Mouse (Mus musculus): Measurements from ENCODE around the gene Cops3.
A peak's percentile ranks its signal among the peaks of the same experiment; 100 is the strongest.
"Not testable (repeated sequence)": the region's sequence is repeated elsewhere in the genome, so short reads cannot be mapped to it uniquely, and the experiment has no call there.

The Cops3 gene

DNA sequence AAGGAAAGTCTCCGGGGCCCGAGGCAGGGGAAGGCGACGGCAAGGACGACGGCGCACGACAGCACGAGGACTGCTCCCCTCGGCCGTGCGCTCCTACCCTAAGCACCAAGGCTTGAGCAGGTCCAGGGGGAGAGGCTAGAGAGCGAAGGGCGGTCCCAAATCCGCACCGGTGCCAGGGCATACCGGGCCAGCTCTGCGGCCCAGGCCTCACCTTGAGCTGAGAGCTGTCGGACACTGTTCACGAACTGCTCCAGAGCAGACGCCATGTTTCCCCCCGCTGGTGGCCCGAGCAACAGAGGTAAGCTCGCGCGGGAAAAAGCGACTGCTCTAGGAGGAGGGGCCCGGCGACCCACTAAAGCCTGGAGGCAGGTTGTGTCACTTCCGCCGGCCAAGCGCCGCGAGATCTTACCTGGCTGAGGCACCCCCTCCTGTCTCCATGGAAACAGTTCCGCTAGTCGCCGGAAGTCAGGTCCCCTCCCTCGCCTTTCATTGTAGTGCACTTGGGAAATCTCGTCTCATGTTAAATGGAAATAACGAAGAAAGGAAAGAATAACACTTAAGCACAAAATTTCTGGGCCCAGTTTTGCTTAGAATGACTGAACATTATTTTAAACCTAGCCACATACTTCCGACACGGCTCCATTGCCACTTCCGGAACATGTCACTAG lies at the start of gene Cops3:
Gene Cops3 (minus strand): TSS at position 380 of the 668 bp plus-strand sequence.
- peak; percentile 94 to 98 for DNase-seq

DNA sequence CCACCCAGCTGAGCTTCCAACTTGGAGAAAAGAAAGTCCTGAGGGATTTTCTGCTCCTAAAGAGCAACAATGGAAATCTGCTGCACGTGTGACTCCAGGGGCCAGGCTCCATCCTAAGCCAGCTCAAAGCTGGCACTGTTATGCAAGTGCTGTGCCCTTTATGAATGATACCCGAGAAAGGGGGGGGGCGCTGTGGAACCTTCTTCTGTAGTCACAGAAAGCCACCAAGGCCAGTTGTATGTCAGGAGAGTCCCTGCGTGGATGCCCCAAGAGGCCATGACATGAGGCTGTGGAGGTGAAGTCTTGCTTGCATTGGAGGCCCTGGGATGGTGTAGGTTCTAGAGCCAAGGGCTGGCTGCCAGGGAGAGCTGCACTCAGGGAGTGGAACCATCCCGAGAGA lies 48.5 kb upstream of the Cops3 start:
- DNase-seq: no peak

DNA sequence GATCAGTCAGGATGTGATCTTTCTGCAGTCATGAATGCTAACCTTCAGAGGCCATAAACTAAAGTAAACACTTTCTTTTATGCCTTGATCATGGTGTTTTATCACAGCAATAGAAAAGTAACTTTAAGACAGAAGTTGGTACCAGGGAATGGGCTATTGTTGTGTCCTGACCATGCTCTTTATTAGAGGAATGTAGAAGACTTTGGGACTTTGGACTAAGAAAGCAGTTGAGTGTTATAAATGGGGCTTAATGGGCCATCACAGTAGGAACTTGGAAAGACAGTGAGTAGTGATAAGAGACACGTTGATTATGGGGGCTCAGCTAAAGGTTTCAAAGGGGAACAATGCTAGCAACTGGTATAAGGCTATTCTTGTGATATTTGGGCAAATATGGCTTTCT lies 47.3 kb upstream of the Cops3 start:
- DNase-seq: no peak

DNA sequence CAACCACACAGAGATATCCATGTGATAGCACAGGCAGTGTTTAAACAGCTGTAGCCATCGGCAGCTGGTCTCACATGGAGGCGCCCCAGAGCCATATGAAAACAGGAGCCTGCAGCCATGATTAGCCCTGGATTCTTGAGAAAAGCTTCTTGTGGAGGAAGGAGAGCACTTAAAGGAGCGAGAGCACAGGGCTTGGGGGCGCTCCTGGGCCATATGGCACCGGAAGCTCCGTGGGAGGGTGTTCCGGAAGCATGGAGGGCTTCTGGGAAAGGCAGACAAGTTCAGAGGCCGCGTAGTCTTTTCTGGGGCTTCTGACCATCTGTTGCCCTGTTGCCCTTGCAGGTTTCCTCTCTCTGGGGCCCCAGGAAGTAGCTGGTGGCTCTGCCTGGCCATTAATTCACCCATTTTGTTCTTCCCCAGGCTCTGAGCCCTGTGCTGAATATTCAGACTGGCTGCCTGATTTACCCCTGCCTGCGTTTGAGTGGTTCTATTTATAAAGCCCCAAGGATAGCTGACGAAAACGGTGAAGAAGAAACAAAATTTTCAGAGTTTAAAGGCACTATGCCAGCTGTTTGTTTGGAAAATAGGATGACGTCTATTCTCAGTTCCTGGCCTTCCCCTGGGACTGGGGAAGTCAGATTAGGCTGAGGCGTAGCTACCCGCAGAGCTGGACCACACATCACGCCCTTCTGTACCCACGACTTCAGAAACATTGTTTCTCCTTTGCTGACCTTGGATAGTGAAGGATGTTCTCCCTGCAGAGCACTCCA lies 45.8 kb upstream of the Cops3 start:
- DNase-seq: no peak

DNA sequence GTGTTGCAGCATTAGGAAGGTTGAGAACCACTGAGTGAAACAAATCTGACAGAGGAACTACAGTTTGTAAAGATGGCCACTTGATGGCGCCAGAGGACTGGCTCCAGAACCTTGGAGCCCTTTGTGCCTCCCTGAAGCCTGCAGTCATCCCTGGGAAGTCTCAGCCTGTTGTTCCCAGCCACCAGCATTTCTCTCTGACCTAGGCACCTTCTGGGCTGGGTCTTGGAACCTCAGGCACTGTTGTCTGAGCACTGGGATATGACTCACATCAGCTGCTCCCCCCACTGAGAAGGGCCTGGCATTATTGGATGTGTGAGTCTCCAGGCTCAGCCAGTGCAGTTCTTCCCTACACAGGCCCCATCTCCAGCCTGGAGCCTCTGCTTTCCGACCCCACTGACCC lies 40.4 kb upstream of the Cops3 start:
- DNase-seq: peak; percentile 79 to 87

DNA sequence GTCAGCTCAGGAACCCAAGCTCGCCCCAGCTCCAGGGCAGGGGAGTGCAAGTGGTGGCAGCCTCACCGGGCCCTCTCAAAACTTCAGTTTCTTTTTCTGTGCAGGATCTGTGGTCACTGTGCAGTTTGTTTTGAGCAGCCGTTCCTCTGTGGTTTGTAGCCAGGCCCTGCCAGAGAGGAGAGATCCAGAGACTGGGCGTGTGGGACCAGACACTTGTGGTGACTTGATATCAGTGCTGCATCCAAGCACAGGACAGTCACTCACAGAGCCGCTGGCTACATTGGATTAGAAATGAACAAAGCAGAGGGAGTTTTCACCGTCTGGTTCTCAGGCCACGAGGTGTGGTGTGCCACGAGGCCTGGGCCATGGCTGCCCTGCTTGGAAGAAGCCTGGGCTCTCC lies 32.5 kb upstream of the Cops3 start:
- no peak for DNase-seq

DNA sequence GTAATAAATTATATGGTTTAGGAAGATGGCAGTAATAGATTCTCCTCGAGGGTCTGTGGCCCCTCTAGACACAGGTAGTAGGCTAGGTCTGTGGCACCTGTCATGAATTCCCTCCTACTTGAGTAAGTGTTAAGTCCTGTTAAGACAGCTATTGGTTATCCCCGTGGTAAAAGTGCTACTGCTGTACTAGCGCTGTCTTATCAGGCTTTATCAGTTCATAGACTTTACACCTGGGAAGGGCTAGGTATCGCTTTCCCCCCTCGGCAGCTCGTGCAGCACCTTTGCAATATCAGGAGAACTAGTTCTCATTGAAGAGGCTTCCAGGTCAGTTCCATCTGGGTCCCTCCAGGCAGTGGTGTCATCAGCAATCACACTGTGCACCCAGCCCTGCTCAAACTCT lies 24.7 kb upstream of the Cops3 start:
- no peak for DNase-seq

DNA sequence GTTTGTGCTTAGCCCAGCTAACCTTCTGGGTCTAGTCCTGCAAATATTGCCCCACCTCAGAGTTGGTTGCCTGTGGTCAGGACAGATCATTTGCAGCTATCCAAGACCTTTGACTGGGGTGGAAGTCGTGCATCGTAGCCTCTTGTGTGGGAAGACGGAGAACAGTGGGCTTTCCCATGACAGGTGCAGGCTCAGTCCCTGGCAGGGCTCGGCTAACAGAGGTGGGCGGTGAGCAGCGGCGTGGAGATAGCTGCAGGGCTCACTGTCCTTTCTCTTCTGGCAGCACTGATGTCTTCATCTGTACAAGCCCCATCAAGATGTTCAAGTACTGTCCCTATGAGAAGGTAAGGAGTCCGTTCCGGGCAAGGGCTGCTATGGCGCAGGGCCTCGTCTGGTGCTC lies 20.8 kb upstream of the Cops3 start:
- no peak for DNase-seq

DNA sequence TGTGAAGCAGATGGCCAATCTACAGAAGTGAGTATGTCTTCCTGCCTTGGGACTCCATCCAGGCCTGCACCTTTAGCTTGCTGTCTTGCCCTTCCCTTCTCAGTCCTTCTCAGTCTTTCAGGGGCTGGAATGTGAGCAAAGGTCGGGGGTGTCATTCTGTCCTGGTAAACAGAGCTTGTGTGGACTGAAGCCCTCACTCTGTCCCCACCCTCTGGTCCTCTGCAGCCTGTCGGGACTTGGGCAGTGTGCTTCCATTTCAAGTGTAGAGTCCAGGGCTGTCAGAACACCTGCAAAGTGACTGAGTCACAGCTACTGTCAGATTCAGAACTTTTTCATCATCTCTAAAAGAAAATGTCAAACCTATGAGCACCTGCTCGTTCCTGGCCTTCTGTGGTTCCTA lies 13.2 kb upstream of the Cops3 start:
- no peak for DNase-seq

DNA sequence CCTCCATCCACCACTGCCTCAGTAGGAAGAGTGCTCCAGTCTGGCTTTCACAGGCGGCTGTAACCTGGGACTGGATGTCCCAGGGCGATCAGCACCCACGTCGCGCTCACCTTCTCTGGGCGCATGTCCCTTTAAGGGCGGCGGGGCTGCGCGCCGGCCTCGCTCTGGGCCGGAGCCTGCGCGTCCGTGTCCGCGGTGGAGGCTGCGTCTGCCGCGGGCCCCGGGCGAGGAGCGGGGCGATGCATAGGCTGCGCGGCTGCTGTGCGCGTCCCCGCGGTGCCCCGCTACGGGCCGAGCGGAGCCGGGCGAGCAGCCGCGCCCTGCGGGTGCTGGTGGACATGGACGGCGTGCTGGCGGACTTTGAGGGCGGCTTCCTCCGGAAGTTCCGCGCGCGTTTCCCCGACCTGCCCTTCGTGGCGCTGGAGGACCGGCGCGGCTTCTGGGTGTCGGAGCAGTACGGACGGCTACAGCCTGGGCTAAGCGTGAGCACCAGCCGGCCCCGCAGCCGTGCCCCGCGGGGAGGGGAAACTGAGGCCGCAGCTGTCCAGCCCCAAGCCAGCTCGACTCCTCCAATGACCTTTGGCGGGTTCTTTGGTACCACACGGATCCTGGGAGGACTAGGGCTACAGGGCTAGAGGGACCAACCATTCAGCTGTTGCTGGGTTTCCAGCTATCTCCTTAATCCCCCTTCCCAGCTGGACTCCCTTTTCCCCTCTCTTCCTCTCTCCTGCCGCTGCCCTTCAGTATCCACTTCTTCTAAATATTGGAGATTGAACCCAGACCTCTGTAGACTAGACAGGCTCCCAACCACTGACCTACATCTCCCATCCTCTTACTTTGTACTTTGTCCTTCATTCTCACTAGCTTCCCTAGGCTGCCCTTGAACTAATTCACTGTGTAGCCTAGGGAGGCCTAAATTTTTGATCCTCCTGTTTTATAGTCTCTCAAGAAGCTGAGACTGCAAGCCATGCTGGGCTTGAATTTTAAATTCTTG lies 8.6 kb upstream of the Cops3 start:
- peak; percentile 80 to 84 for DNase-seq

DNA sequence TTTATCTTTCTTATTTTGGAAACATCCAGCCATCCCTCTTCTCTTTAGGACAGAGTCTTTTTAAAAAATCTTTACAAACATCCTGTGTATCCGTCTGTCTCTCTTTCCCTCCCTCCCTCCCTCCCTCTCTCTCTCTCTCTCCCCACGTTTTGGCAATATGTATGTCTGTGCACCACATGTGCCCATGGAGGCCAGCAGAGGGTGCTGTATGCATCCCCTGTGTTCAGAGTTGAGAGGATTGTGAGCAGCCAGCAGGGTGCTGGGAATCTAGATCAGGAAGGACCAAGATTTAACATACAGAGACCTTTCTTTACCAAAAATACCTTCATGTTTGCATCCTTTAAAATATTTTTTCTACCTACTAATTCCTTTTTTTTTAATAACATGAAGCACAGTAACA lies 7.5 kb upstream of the Cops3 start:
- DNase-seq: peak; percentile 68 to 74

DNA sequence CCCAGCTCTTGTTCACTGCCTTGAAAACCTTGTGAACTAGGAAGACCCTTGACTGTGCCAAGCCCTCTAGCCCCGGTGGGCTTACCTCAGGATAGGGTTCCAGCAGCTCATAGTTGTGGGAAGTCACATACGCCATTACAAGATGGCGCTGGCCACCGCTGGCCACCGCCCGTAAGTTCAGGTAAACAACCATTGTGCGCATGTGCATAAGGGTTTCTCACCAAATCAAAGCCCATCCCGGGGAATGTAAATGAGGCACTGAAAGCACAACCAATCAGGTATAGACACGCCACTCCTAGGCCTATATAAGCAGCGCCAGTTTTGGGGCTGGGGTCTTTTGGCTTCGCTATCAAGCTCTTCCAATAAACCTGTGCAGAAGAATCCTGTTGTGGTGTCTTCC lies 6.7 kb upstream of the Cops3 start:
- no peak for DNase-seq

DNA sequence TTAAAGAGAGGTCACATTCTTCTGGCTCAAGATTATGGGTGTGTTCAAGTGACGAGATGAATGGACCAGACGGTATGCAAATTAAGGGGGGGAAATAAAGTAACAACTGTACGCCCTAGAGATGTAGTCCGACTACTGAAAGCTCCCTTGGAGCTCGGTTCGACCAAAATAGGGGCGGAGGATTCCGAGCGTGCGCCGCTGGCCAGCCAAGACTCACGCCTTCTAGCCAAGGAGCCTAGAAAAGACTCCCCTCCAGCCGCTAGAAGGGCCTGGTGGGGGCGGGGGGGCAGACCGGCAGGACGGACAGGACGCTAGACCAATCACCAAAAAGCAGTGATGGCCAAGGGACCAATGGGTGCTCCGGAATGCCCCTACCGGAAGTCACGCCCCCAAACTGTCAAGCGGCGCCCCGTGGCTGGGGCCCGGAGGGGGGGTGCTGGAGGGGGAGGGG lies 605 bp downstream of the Cops3 start, which contains the start of gene Nt5m:
Gene Nt5m (plus strand): TSS at position 440 of the 451 bp plus-strand sequence.
- peak; percentile 92 to 95 for DNase-seq

DNA sequence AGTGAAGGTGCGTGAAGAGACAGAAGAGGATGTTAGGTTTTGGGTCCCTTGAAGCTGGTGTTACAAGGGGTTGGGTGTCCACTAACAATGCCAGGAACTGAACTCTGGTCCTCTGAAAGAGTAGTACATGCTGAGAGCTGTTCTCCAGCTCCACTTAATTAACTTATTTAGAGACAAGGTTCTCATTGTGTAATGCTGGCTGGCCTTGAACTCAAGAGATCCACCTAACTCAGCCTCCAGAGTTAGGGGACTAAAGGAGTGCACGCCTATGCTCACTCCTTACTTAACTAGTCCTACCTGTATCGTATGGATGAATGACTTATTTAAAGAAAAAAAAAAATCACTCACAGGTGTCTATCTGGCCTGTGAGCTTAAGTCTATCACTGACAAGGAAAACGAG lies 1.2 kb downstream of the Cops3 start:
- DNase-seq: no peak

DNA sequence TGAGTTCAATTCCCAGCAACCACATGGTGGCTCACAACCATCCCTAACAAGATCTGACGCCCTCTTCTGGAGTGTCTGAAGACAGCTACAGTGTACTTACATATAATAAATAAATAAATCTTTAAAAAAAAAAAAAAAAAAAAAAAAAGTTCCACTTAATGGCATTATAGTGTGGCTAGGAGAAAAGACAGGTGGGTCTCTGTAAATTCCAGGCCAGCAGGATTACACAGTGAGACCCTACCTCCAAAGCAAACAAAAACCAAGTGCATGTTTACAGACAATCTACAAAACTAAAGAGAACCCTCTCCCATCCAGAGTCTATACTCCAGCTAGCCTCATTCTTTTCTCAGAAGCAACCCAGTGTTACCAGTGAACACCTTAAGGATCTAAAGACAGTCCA lies 1.8 kb downstream of the Cops3 start:
- DNase-seq: not testable (repeated sequence)

DNA sequence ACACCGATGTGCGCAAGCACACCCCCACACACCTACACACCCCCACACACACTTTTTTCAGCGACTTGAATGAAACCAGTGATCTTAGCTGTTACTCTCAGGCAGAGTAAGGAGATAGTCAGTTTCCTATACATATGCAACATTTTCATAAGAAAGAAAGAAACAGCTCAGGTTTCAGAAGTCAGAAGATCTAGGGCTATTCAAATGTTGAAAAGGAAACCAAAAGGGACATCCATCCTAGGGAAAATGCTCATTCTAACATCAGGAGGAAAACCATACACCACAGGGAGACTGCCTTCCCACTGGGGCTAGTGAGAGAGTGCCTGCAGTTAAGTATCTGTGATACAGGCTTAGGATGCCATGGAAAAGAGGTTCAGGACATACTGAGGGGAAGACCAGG lies 18.0 kb downstream of the Cops3 start:
- no peak for DNase-seq

DNA sequence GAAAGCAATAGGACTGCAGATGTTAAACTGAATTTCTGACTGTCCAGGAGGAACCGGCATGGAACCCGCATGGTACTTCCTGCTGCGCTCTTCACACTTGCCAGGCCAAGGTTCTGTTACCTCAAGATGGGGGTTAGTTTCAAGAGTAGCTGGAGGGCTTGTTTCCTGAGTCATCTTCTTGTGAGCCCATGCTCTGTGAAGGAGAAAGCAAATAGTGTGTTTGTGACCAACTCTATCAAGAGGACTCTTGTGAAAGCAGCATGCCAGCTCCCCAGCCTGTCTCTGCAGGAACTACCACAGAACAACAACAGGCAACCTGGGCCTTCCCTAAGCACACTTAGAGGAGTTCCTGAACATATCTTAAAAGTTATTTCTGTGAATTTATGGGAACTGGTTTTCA lies 21.7 kb downstream of the Cops3 start:
- DNase-seq: no peak

DNA sequence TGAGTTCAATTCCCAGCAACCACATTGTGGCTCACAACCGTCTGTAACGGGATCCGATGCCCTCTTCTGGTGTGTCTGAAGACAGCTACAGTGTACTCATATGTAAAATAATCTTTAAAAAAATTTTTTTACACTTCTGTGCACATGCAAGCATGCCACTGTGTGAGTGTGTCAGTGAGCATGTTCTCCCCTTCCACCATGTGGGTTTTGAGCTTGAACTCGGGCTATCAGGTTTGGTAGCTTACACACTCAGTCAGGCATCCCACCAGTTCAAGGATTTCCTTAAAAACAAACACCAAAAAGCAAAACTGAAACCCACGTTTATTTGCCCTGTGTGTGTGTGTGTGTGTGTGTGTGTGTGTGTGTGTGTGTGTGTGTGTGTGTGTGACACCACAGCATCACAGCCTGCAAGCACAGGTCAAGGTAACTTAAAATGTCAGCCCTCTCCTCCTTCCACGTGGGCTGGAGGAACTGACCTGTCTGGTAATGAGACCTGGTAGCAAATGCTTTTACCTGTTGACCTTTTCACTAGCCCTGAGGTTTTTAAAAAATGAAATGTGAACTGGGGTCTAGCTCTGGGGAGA lies 24.1 kb downstream of the Cops3 start:
- DNase-seq: no peak

DNA sequence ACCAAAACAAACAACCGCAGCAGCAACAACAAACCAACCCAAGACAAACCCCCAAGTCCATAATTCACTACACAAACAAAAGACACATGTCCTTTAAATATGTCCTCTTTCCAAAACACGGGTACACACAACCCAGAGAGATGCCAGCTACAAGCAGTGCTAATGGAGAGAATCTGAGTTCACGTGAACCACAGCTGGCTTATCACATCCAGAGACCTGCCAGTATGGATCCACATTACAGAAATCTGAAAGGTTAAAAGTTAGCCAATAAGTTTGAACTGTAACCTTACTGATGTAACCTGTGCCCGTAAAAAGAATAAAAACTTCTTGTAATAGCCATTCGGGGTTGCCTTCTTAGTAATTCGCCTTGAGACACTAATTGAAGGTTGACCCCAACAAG lies 24.7 kb downstream of the Cops3 start:
- no peak for DNase-seq

DNA sequence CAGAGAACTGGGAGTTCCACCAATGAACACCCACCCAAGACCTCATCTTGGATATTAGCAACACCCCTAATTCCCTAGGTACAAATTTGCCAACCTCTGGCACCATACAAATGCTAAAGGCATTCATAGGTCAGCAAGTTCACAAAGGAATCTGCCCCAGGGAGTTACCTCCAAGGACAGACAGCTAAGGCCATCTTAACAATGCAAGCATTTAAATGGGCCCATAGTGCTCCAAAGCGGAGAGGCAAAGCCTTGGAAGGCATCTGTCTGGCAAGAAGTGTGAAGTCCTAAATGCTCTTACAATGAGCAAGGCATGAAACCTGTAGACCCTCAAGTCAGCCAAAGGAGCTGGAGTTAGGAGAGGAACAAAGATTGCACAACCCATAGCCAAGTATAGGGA lies 25.3 kb downstream of the Cops3 start:
- no peak for DNase-seq

DNA sequence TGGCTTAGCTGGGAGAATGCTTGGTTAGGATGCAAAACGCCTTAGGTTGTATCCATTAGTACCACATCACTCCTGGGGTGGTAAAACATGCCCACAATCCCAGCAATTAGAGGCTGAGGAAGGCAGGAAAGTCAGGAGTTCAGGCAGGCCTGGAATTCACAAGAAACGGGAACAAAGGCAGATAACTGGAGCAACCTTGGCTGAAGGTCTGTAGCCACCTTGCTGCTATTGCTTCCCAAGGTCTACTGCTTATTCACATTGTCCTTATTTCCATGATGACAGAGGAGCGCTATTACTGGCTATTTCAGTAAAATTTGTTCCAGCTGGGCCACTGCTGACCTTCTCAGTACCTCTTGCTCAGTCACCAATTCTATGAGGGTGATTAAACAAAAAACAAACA lies 26.4 kb downstream of the Cops3 start:
- no peak for DNase-seq

DNA sequence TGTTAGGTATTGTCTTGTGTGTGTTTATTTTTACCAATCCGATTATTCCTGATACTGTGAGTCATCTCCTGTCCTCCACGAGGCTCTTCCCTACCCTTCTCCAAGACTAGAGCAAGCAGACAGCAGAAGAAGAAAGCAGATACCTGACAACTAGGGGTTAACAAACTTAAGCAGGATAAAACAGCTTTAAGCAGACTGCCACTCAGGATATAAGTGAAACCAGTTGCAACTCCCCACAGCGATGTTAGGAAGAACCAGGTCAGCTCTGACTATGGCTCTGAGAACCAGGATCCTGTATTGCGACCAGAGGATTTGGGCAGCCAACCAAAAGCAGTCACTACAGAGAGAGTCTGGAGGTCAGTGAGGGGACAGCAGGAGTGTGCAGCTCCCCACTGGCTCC lies 28.4 kb downstream of the Cops3 start:
- no peak for DNase-seq
